Mouse (Mus musculus): ENCODE data around the gene Clcnkb. TPM values are rescaled to one million over a fixed set of nuclear protein-coding genes. Genes with fewer than 3 reads are reported as not detected.

Clcnkb gene
- polyA plus RNA-seq, 1 experiment from 2014 or later, result not detected

DNA sequence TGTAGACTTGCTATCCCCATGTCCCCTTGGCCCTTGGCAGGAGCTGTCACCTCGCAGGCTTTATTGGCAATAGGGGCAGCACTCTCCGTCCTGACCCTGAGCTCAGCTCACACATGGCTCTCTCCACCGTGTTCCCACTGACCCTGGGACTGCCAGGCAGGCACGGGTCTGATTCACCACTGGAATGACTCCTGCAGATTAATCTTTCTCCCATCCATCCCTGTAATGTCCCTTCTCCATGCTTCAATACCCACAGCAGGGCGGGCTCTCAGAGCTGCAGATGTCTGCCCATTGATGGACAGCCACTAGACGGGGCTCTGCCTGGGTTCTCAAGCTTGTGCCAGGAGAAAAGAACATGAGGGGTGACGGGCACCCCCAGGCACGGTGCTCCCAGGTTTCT, 50.7 kb downstream of the Clcnkb start:
- no peak overlapping the region for H3K4me3 ChIP-seq
- no peak for ATAC-seq (ENCODE audit: low FRiP score, low read depth)
- H3K27me3 ChIP-seq, result peaks cover 69% of the 10 kb centered on the region
- H3K27ac ChIP-seq, result no peak overlapping the region
- H3K9ac ChIP-seq, result no peak overlapping the region; the same call in 1 of the 2 replicates
- no peak overlapping the region for H3K4me2 ChIP-seq (replicated peaks)
- no peaks in the 10 kb centered on the region for H3K9me3 ChIP-seq
- H3K4me1 ChIP-seq, result peaks cover 6% of the 10 kb centered on the region; the same call in 1 of the 2 replicates
- H3K36me3 ChIP-seq, result no peaks in the 10 kb centered on the region
- WGBS, result 64% methylated on average over 8 of the region's 8 CpGs

GRCm38 (mm10) chr4:141362937-141363548, 52.8 kb downstream of the Clcnkb start:
- no peak for ATAC-seq (ENCODE audit: low FRiP score, low read depth)
- WGBS, result 29% methylated on average over 11 of the region's 11 CpGs

GRCm38 (mm10) chr4:141360846-141361245, 55.0 kb downstream of the Clcnkb start:
- Histone ChIP-seq H3K27ac (no peak overlapping the region), H3K4me1 (peaks cover 13% of the 10 kb centered on the region), H3K36me3 (no peaks in the 10 kb centered on the region), H3K9me3 (no peaks in the 10 kb centered on the region), H3K9ac (no peak overlapping the region), H3K4me3 (no peak overlapping the region), H3K27me3 (peaks cover 28% of the 10 kb centered on the region), H3K4me2 (replicated peaks) (no peak overlapping the region)
- 28% methylated on average over 7 of the region's 7 CpGs for WGBS
- no peak for ATAC-seq (ENCODE audit: low FRiP score, low read depth)

More at GRCm38 (mm10) chr4:141362937-141363548, 52.8 kb downstream of the Clcnkb start:
- Histone ChIP-seq H3K27ac (no peak overlapping the region), H3K4me3 (no peak overlapping the region), H3K9ac (no peak overlapping the region), H3K27me3 (peaks cover 50% of the 10 kb centered on the region), H3K4me1 (peaks cover 16% of the 10 kb centered on the region), H3K36me3 (no peaks in the 10 kb centered on the region), H3K4me2 (replicated peaks) (no peak overlapping the region), H3K9me3 (no peaks in the 10 kb centered on the region)

DNA sequence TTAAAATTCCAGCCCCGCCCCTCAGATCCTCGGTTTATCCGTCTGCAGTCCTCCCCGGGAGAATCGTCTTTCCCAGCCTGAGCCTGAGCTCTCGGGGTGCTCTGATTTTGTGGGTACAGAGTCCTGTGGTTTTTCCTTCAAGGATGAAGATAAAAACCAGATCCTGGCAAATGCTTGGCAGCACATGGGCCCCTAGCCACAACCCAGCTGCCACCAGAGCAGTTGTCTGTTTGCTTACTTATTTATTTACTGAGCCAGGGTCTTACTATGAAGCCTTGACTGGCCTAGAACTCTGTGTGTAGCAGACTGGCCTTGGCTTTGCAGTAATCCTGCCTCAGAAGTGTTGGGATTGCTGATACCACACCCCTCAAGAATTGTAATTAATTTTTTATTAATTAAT, 56.6 kb downstream of the Clcnkb start:
- Histone ChIP-seq H3K27me3 (peaks cover 12% of the 10 kb centered on the region), H3K4me2 (replicated peaks) (no peak overlapping the region), H3K4me3 (no peak overlapping the region), H3K4me1 (peaks cover 13% of the 10 kb centered on the region), H3K9ac (no peak overlapping the region), H3K36me3 (no peaks in the 10 kb centered on the region), H3K9me3 (no peaks in the 10 kb centered on the region), H3K27ac (no peak overlapping the region)
- ATAC-seq (ENCODE audit: low FRiP score, low read depth), result no peak
- WGBS, result 83% methylated on average over 6 of the region's 6 CpGs

DNA sequence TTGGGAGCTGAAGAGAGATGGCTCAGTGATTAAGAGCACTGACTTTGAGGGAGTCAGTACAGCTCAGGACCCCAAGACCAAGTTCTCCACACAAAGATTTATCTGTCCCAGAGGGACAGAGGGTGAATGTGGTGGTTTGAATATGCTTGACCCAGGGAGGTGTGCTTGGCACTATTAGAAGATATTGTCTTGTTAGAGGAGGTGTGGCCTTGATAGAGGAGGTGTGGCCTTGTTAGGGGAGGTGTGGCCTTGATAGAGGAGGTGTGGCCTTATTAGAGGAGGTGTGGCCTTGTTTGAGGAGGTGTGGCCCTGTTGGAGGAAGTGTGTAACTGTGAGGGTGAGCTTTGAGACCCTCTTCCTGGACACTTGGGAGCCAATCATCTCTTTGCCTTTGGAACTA, 58.0 kb downstream of the Clcnkb start:
- ATAC-seq (ENCODE audit: low FRiP score, low read depth), result no peak
- Histone ChIP-seq H3K36me3 (no peaks in the 10 kb centered on the region), H3K27me3 (peaks cover 5% of the 10 kb centered on the region; the same call in 1 of the 2 replicates), H3K9ac (no peak overlapping the region), H3K27ac (no peak overlapping the region), H3K9me3 (no peaks in the 10 kb centered on the region), H3K4me1 (peaks cover 21% of the 10 kb centered on the region), H3K4me2 (replicated peaks) (no peak overlapping the region), H3K4me3 (no peak overlapping the region)

Other genes with a start within 250 kb of the Clcnkb start
- 6.1 and 8.4 TPM in 2 replicates for gene Rsg1, start 202.1 kb downstream of the Clcnkb start, polyA plus RNA-seq (2015; fragmentation: Nextera tagmentation; extraction: Ambion mirVana)
- gene Arhgef19, start 176.5 kb downstream of the Clcnkb start, polyA plus RNA-seq (2015; fragmentation: Nextera tagmentation; extraction: Ambion mirVana), result 8.1 and 10.9 TPM in 2 replicates
- 2.6 and 3.9 TPM in 2 replicates for gene Epha2, start 114.8 kb downstream of the Clcnkb start, polyA plus RNA-seq (2015; fragmentation: Nextera tagmentation; extraction: Ambion mirVana)
- gene Fam131c, start 47.8 kb downstream of the Clcnkb start, polyA plus RNA-seq (2015; fragmentation: Nextera tagmentation; extraction: Ambion mirVana), result 0.65 and 0.91 TPM in 2 replicates
- 0.23 and 0.36 TPM in 2 replicates for gene Clcnka, start 17.3 kb downstream of the Clcnkb start, polyA plus RNA-seq (2015; fragmentation: Nextera tagmentation; extraction: Ambion mirVana)
- 0.06 and 0.10 TPM in 2 replicates for gene Hspb7, start 4.8 kb upstream of the Clcnkb start, polyA plus RNA-seq (2015; fragmentation: Nextera tagmentation; extraction: Ambion mirVana)
- not detected in 2 replicates for gene Srarp, start 20.1 kb upstream of the Clcnkb start, polyA plus RNA-seq (2015; fragmentation: Nextera tagmentation; extraction: Ambion mirVana)
- gene Zbtb17, start 28.6 kb upstream of the Clcnkb start, polyA plus RNA-seq (2015; fragmentation: Nextera tagmentation; extraction: Ambion mirVana), result 48.6 and 48.7 TPM in 2 replicates
- 10.8 and 11.5 TPM in 2 replicates for gene Spen, start 122.6 kb upstream of the Clcnkb start, polyA plus RNA-seq (2015; fragmentation: Nextera tagmentation; extraction: Ambion mirVana)
- gene Fblim1, start 190.1 kb upstream of the Clcnkb start, polyA plus RNA-seq (2015; fragmentation: Nextera tagmentation; extraction: Ambion mirVana), result 62.4 and 67.7 TPM in 2 replicates
- gene Tmem82, start 202.6 kb upstream of the Clcnkb start, polyA plus RNA-seq (2015; fragmentation: Nextera tagmentation; extraction: Ambion mirVana), result 0.38 and 0.66 TPM in 2 replicates
- not detected in 2 replicates for gene Slc25a34, start 207.8 kb upstream of the Clcnkb start, polyA plus RNA-seq (2015; fragmentation: Nextera tagmentation; extraction: Ambion mirVana)
- 7.9 and 8.7 TPM in 2 replicates for gene Plekhm2, start 248.9 kb upstream of the Clcnkb start, polyA plus RNA-seq (2015; fragmentation: Nextera tagmentation; extraction: Ambion mirVana)